Mouse (Mus musculus) kidney, postnatal 10 days (tissue): Measurements from ENCODE around the gene Gm26661.

ENCODE experiments used
- DNase-seq: peaks from one replicate; pipeline ENCODE4 v3.0.0; 2021; ENCODE audit warnings: mixed read lengths

Gm26661 gene

DNA sequence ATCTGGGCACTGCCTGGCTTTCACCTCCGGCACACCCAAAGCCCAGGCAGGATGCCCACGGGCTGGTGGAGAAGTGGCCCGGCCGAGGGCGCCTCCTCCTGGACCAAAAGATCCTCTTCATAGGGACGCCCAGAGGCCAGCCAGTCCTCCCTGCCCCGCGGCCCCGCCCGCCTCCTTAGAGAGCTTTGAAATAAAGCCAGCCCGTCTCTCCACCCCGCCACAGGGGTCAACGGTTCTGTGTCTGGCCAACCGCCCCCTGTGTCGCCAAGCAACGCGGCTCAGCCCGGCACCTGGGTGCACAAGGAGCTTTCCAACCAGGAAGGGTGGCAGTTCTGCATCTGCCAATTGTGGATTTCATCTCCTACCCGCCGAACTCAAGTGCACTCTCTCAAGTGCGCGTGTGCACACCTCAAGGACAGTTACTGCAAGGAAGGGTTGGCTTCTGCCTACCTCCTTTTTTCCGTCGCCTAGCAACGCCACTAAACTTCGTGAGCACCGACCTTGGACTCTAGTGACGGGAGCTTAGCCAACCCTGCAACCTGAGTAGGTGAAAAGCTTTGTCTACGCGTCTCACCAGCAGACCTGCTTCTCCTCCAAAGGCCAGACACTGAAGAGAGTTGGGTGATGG, at the start of gene Gm26661:
Gm26661 (plus strand) TSS at position 56 of the 628 bp plus-strand sequence.
- DNase-seq: peak; percentile 74

DNA sequence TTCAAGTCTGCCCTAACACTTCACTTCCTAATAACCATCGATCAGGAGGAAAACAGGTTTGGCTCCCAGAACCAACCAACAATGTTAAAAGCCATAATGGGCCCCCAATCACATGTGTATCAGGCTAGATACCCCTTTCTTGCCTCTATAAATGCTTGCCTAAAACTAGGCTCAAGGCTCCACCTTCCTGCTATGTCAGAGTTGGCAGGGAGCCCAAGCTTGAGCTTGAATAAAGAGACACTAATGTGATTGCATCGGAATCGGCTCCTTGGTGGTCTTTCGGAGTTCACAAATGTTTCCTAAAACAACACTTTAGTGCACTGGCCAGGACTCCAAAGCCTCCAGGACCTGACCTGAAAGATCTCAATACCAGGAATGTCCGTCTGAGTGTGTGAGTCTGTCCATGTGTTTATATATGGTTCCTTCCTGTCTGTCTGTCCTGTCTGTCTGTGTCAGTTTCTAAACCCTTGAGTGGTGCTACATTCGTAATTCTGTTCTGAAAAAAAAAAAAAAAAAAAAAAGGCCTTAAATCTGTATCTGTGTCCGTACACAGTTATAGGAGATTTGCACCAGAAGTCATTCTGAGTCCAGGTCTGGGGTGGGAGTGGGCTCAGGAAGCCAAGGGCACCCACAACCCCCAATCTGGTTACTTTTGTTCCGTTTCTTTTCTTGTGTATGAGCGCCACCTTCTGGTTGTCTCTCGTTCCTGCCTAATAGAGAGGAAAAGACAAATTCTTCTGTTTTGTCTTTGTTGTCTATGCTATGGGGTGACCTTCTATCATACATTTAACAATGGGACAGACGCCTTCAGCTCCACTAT, 42.2 kb upstream of the Gm26661 start:
- DNase-seq: peak; percentile 73

GRCm38 (mm10) chr14:7749764-7750089, 41.7 kb upstream of the Gm26661 start:
- peak; percentile 45 for DNase-seq

GRCm38 (mm10) chr14:7765569-7766314, 25.6 kb upstream of the Gm26661 start:
- DNase-seq: peak; percentile 90

DNA sequence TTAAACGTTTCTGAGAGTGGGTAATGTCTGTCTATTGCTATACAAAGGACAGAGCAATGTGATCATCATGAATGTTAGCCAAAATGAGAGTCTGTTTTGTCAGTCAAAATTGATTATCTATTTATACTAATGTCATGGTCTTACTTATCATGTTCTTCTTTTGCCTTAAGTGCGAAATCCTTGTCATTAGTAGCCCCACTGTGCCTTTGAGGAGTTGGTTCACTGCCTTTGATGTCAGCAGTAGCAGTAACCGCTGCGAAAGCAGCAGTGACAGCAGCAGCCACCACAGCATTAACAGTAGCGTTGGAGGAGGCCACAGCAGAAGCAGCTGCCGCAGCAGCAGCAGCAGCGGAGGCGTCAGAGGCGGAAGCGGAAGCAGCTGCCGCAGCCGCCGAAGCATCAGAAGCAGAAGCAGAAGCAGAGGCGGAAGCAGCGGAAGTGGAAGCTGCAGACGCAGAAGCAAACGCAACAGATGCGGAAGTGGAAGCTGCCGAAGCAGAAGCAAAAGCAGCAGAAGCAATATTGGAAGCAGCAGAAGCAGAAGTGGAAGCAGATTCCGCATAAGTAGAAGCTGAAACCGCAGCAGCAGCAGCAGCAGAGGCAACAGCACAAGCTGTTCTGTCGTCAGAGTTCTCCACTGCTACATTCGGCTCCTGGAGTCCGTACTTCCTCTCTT, 17.5 kb upstream of the Gm26661 start:
- DNase-seq: peak; percentile 71

DNA sequence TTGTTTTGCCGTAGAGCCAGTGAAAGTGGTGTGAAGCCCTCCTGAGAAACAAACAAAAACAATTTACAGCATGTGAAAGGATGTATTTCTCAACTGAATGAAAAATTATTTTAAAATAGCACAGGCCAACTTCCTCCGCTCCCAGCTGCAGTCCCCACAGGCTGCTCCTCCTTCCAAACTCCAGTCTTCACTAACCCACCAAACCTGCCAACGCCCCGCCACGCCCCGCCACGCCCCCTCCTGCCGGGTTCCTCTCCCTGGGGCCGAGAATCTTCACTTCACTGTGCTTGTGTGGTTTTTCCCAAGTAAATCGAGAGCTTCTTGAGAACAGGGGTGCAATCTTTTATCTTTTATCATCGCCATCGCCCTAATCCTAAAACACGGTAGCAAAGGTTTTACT, 5.3 kb upstream of the Gm26661 start:
- DNase-seq: no peak

DNA sequence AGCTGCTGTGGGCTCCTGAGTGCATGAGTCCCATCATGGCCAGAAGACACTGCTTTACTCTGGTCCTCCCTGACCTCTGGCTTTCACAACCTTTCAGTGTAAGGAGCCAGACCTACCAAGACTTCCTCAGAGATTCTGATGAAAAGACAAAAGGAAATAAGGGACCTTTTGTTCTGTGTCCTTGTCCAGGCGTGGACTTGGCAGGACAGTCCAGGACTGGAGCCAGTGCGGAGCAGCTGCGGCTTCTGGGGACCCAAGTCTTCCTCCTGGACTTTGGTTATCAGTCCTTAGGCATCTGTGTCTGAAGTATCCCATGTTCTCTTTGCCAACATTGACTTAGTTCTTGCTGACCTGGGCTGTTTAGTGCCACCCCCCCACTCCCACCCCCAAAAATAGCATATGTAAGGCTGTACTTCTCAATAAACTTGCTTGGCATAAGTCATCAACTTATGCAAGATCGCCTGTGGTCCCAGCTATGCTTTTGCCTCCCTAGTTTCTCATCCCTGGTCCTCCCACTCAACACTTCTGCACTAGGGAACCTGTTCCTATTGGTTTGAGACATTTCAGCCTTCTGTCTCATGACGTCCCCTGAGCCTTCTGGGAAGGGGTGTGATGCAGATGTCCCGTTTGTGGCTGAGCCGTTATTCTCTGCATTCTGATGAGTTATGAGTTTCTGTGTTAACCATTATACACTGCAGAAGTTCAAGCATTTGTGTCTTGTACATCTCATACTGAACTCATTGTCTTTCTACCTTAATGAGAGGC, 1.9 kb upstream of the Gm26661 start:
- no peak for DNase-seq

- no peak for DNase-seq
These were observed 291 bp upstream of the Gm26661 start for GRCm38 (mm10) chr14:7791061-7791531.

DNA sequence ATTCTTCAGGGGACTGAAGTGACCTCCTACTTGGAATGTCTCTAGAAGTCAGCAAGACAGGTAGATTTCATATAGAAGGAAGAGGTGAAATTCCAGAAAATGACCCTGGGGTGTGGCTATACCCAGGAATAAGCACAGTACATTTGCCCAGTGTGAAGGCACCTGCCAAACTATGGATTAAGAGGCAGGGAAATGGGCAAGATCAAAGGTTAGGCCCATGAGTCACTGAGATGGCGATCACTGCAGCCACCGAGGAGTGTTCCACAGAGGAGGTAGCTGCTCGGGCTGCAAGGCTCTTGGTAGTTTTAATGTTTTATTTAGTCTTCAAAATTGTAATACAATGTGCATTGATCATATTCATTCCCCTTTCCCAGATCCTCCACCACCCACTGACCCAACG, 4.6 kb downstream of the Gm26661 start:
- DNase-seq: no peak

GRCm38 (mm10) chr14:7800611-7801010, 9.2 kb downstream of the Gm26661 start:
- DNase-seq: no peak

- DNase-seq: peak; percentile 61
These were observed 10.4 kb downstream of the Gm26661 start for GRCm38 (mm10) chr14:7801831-7802230.

DNA sequence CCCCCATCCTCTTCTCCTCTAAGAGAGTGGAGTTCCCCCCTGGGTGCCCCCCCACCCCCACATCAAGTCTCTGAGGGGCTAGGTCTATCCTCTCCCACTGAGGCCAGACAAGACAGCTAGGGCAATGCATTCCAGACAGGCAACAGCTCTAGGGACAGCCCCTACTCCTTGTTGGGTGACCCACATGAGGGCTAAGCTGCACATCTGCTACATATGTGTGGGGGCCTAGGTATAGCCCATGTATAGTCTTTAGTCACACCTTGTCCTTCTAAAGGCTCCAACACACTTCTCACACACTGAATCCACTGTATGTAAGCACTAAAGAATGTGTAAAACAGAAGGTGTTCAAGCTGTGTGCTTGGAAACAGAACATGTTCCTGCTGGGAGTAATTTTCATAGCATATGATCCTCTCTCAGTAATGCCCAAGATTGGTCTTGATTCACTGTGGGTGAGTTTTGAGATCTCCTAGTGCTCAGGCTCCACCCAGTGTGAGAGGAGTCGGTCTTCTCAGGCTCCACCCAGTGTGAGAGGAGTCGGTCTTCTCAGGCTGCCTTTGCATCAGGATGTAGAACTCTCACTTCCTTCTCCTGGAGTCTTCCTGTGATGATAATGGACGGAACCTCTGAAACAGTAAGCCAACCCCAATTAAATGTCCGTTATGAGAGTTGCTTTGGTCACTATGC, 12.6 kb downstream of the Gm26661 start:
- no peak for DNase-seq

GRCm38 (mm10) chr14:7804558-7804905, 13.1 kb downstream of the Gm26661 start:
- no peak for DNase-seq

DNA sequence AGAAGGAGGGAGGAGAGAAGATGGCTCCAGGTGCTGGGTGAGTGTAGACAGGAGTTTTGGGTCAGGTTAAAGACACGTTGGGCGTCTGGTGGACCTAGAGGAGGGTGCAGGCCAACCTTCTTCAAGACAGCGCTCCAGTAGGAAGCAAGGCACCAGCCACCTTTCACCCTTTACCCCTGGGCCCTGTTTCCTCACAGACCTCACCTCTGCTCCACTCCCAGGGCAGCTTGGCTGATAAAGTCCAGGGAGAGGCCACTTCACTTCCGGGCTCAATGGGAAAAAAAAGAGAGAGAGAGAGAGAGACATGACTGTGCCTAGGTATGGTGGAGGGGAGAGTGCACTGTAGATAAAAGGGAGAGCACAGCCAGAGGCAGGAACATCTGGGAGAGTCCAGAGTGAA, 16.3 kb downstream of the Gm26661 start:
- DNase-seq: no peak

- no peak for DNase-seq
These were observed 17.2 kb downstream of the Gm26661 start for GRCm38 (mm10) chr14:7808501-7808981.

DNA sequence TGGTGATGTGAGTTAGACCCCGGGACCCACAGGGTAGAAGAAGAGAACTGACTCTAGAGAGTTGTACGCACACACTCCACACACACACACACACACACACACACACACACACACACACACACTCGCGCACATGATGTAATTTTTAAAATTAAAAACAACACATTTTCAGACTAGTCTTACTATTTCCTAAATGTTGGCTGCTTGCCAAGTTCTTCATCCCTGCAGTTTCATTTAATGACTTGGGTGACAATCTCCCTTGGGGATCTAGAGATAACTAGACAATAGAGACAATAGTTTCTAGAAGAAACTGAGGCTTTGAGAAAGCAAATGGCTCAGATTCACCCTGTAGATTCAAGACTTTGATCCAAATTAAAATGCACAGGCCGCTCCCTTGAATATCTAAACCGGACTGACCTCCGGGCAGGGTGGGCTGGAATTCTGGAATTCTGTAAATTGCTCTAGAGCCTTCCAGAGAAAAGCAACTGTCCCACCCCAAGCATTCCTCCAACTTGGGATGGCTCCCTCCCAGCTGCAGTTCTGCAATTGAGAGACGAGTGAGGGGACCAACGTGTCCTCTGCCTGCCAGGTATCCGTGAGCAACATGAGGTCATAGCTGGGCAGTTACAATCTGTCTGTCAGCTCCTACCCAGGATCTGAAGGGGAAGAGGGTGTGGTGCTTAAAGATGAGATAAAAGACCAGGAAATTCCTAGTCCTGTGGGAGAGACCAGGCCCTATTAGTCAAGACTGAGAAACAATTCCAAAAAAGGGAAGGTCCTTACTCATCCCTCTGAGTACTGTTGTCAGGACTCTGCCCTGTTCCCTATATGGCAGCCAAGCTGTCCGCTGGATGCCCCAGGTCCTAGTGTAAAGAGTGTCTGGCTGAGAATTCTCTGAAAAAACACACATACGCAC, 17.9 kb downstream of the Gm26661 start:
- no peak for DNase-seq

DNA sequence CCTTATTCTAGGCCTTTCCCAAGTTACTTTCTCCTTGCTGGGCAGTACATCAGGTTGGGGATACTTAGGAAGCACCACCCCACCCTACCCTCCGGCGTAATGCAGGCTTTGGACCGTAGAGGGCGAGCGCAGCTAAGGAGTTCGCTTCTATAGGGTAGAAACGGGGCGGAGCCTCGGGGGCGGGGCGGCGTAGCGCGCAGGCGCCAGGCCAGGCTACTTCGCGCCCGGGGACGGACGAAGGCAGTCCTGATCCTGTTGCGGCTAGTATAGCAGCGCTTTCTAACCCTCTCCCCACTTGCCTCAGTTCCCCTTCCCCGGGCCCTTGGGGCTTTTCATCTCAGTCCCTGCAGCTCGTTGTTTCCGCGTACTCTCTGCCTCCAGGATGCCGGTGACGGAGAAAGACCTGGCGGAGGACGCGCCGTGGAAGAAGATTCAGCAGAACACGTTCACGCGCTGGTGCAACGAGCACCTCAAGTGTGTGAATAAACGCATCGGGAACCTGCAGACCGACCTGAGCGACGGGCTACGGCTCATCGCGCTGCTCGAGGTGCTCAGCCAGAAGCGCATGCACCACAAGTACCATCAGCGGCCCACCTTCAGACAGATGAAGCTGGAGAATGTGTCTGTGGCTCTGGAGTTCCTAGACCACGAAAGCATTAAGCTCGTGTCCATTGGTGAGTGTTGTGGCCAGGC, 26.5 kb downstream of the Gm26661 start, which contains the start of gene Flnb:
Flnb (plus strand) TSS at position 188 of the 693 bp plus-strand sequence.
- peak; percentile 99 for DNase-seq

GRCm38 (mm10) chr14:7818463-7819121, 27.2 kb downstream of the Gm26661 start:
- DNase-seq: peak; percentile 54

- DNase-seq: peak; percentile 53
These were observed 28.1 kb downstream of the Gm26661 start for GRCm38 (mm10) chr14:7819446-7819845.
